Mouse (Mus musculus) forebrain, embryonic 12.5 days (tissue): ENCODE data around the gene Chd6. TPM values are rescaled to one million over a fixed set of nuclear protein-coding genes. Genes with fewer than 3 reads are reported as not detected.

Source experiments
- ATAC-seq: fragments of 200-750 bp; cut with Nextera tagmentation; 2 replicates; pipeline ENCODE4 v1.8.0; 2017; ENCODE audit warnings: moderate TSS enrichment; ENCODE audit not compliant: low FRiP score
- H3K27ac ChIP-seq: fragments of 300-500 bp; sonication (generic); 2 replicates; pipeline ENCODE4 v1.5.1; 2016; ENCODE audit warnings: mild to moderate bottlenecking
- H3K27me3 ChIP-seq: fragments of 300-500 bp; sonication (generic); 2 replicates; pipeline ENCODE4 v1.6.1; 2016; ENCODE audit warnings: mild to moderate bottlenecking
- H3K36me3 ChIP-seq: fragments of 300-500 bp; sonication (generic); replicated peaks from 2 replicates; pipeline ENCODE4 v1.6.1; 2016; ENCODE audit warnings: mild to moderate bottlenecking
- H3K4me1 ChIP-seq: fragments of 300-500 bp; sonication (generic); 2 replicates; pipeline ENCODE4 v1.6.1; 2016
- H3K4me2 ChIP-seq: fragments of 300-500 bp; sonication (generic); 2 replicates; pipeline ENCODE4 v1.6.1; 2016; ENCODE audit warnings: mild to moderate bottlenecking, moderate library complexity
- H3K4me3 ChIP-seq: fragments of 300-500 bp; sonication (generic); replicated peaks from 2 replicates; pipeline ENCODE4 v1.5.1; 2016; ENCODE audit warnings: mild to moderate bottlenecking
- H3K9ac ChIP-seq: fragments of 300-500 bp; sonication (generic); 2 replicates; pipeline ENCODE4 v1.6.1; 2016; ENCODE audit warnings: mild to moderate bottlenecking
- H3K9me3 ChIP-seq: fragments of 300-500 bp; sonication (generic); 2 replicates; pipeline ENCODE4 v1.6.1; 2016
- WGBS: fragments of 180-500 bp; shearing (Covaris S2); methylation state at CpG from one replicate; pipeline ENCODE4 v1.1.7; 2016; 5-methylcytosine and 5-hydroxymethylcytosine counted together
- polyA plus RNA-seq: library from polyadenylated mRNA; unstranded; fragments of >200 nt; fragmentation: Nextera tagmentation; extraction: Ambion mirVana; gene quantifications from 2 replicates; pipeline ENCODE4 v1.2.1, GENCODE M21; 2016

The Chd6 gene
- polyA plus RNA-seq, 1 experiment from 2014 or later = 50.3 TPM

DNA sequence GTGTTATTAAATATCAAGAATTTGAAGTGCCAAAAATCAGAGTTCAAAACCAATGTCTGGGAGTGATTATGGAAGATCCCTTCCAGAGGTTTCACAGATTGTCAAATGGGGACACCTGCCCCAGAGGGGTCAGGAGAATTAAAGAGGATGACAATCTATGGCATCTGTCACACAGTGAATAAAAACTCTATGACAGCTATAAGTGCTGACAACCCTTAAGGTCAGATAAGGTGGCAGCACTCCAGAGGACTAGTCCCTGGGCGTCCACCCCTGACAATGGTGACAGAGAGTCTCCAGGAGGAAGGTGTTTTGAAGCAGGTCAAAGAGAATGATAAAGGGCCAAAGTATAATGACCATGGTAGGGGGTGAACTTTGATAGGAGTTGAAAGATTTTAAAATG is 44.0 kb downstream of the Chd6 start:
- Histone ChIP-seq H3K27ac (no peak overlapping the region), H3K9me3 (no peaks in the 10 kb centered on the region), H3K9ac (no peak overlapping the region), H3K4me2 (no peak overlapping the region), H3K36me3 (peaks cover 7% of the 10 kb centered on the region; the same call in 1 of the 2 replicates), H3K4me3 (no peak overlapping the region), H3K4me1 (peaks cover 13% of the 10 kb centered on the region), H3K27me3 (no peaks in the 10 kb centered on the region)
- ATAC-seq = no peak
- 78% methylated on average over 1 of the region's 1 CpGs for WGBS

DNA sequence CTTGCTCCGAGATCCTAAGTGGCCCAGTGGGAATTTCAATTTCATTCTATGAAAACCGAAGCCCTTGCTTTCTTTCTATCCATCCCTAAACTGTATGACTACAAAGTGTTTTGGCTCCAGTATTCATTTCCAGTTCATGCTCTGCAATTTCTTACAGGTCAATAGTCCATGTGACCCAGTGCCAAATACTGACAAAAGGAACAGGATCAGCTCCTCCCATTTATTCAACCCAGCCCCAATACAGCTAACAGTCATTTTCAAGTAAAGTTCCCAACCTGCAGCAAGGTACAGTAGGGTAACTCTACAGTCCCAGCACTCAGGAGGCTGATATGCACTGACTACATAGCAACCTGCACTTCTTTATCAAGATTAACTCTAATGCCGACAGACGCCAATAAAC is 50.0 kb downstream of the Chd6 start:
- Histone ChIP-seq H3K36me3 (no peaks in the 10 kb centered on the region), H3K4me1 (0 out of 2 replicates have a peak, but pooled peaks cover 3% of the 10 kb centered on the region), H3K4me3 (no peak overlapping the region), H3K4me2 (no peak overlapping the region), H3K9me3 (no peaks in the 10 kb centered on the region), H3K27ac (no peak overlapping the region), H3K9ac (no peak overlapping the region), H3K27me3 (no peaks in the 10 kb centered on the region)
- ATAC-seq = no peak
- WGBS = 89% methylated on average over 4 of the region's 4 CpGs

DNA sequence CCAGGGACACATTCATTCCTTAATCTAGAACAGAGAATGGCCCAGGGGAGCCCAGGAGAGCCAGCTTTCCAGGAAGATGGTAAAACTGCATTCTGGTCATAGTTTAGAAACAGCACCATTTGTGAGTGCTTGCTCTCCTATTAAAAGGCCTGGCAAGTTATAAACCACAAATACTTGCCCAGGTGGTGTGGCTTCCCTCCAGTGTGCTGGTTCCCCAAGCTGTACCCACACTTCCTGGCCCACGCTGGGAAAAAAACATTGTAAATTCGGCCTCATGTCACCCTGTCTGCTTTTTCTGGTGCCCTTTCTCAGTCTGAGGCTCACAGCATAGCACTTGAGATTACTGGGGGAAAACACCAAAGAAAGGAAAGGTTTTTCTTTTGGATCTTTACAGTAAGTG is 55.1 kb downstream of the Chd6 start:
- Histone ChIP-seq H3K9me3 (no peaks in the 10 kb centered on the region), H3K27ac (no peak overlapping the region), H3K4me2 (no peak overlapping the region), H3K9ac (no peak overlapping the region), H3K4me1 (0 out of 2 replicates have a peak, but pooled peaks cover under 1% of the 10 kb centered on the region), H3K36me3 (peaks cover 24% of the 10 kb centered on the region), H3K27me3 (no peaks in the 10 kb centered on the region), H3K4me3 (no peak overlapping the region)
- 84% methylated on average over 2 of the region's 2 CpGs for WGBS
- no peak for ATAC-seq

DNA sequence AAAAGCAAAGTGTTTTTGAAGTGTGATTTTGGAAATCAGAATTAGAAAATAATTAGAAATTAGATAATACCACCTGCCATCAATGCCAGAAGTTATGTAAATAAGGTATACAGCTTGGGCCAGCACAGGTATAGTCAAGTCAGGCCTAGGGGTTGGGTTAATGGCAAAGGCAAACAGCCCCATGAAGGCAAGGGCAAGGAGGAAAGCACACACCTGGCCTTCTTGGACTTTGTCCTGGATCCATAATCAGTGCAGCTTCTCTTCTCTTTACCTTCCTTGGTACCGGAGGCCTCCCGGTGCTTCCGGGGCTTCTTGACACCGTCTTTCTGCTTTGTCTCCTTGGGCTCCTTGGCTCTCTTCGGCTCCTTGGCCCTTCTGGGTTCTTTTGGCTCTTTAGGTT is 56.7 kb downstream of the Chd6 start:
- Histone ChIP-seq H3K36me3 (peaks cover 26% of the 10 kb centered on the region), H3K4me3 (no peak overlapping the region), H3K9ac (no peak overlapping the region), H3K4me1 (no peaks in the 10 kb centered on the region), H3K9me3 (no peaks in the 10 kb centered on the region), H3K27ac (no peak overlapping the region), H3K4me2 (no peak overlapping the region), H3K27me3 (no peaks in the 10 kb centered on the region)
- WGBS = 96% methylated on average over 5 of the region's 5 CpGs
- ATAC-seq = no peak

DNA sequence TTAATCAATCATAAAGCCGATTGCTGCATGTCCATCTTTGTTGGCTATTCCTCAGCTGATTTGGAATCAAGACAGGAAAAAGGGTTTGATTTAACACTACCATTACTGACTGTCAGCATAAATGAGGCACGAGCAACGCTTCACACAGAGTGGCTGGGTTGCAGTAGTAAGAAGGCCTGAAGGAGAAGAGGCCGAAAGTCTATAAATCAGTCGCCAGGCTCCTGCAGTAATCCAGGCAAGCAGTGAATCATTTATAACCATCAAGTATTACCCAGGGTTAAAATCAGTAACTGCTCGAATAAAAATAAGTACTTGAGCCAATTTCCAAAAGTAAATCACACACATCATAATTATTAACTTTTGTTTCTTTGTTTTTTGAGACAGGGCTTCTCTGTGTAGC is 59.4 kb downstream of the Chd6 start:
- no peak overlapping the region for H3K9ac ChIP-seq
- no peak overlapping the region for H3K4me3 ChIP-seq
- no peak overlapping the region for H3K4me2 ChIP-seq
- no peaks in the 10 kb centered on the region for H3K9me3 ChIP-seq
- no peaks in the 10 kb centered on the region for H3K4me1 ChIP-seq
- no peak for ATAC-seq
- no peak overlapping the region for H3K27ac ChIP-seq
- WGBS = 89% methylated on average over 6 of the region's 6 CpGs
- no peaks in the 10 kb centered on the region for H3K27me3 ChIP-seq
- peaks cover 33% of the 10 kb centered on the region for H3K36me3 ChIP-seq

DNA sequence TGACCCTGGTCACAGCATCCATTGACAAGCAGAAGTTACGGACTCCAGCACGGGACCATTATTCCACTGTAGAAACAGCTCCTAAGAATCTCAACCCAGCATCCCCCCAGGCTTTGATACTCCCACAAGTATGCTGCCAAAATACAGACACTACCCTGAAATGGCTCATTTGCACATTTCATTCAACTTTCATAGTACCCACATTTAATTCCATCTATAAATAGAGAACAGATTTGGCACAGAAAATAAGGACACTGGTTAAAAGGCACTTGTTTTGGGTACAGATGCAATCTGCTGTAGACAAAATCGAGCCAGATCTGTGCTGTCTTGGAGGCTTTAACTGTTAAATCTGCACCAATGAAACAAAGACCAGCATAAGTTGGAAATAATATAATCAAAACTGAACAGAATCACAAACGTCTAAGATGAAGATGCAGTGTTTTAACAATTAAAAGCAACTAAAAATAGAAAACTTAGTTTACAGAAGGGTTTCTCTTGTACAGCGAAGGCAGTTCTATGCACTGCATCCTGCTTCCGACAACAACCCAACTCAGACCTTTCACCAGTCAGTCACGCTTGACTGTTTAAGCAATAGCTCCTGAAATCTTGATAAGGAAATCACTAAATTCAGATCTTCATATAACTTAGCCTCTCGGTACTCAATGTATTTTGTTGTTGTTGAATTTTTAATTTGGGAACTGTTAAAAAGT is 64.2 kb downstream of the Chd6 start:
- Histone ChIP-seq H3K27ac (no peak overlapping the region), H3K27me3 (no peaks in the 10 kb centered on the region), H3K9ac (no peak overlapping the region), H3K36me3 (peaks cover 34% of the 10 kb centered on the region), H3K4me3 (no peak overlapping the region), H3K4me1 (no peaks in the 10 kb centered on the region), H3K9me3 (no peaks in the 10 kb centered on the region), H3K4me2 (no peak overlapping the region)
- no peak for ATAC-seq
- WGBS = 92% methylated on average over 8 of the region's 8 CpGs

DNA sequence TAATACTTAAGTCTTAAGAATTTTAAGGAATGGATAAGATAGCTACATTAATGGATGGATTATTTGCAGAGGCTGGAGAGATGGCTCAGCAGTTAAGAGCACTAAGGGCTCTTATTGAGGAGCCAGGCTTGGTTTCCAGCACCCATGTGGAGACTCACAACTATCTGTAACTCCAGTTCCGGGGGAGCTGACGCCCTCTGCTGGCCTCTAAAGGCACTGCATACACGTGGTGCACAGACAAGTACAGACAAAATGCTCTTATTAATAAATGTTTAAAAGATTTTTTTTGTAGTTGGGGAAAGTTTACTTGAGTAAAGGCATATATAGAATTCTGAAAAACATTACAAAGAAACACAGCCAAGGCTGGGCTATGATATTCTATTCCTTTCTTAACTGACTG is 66.0 kb downstream of the Chd6 start:
- no peaks in the 10 kb centered on the region for H3K27me3 ChIP-seq
- ATAC-seq = no peak
- H3K9ac ChIP-seq = no peak overlapping the region
- H3K4me1 ChIP-seq = no peaks in the 10 kb centered on the region
- peaks cover 47% of the 10 kb centered on the region for H3K36me3 ChIP-seq
- H3K27ac ChIP-seq = no peak overlapping the region
- H3K4me3 ChIP-seq = no peak overlapping the region
- no peak overlapping the region for H3K4me2 ChIP-seq
- WGBS = 75% methylated on average over 3 of the region's 3 CpGs
- no peaks in the 10 kb centered on the region for H3K9me3 ChIP-seq

DNA sequence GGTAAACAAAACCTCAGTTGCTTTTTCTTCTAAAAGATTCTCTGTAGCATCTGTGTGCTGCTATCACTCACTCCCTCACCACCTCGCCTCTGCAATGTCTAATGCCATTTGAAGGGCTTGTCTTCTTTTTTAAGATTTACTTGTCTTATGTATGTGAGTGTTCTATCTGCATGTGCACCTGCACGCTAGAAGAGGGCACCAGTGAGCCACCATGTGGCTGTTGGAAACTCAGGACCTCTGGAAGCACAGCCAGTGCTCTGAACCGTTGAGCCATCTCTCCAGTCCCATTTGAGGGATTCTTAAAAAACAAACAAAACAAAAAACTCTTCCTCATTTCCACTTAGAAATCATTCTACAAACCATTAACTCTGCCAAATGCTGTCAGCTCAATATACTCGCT is 68.1 kb downstream of the Chd6 start:
- H3K4me3 ChIP-seq = no peak overlapping the region
- WGBS = 89% methylated on average over 4 of the region's 4 CpGs
- no peak overlapping the region for H3K27ac ChIP-seq
- H3K9me3 ChIP-seq = no peaks in the 10 kb centered on the region
- no peak overlapping the region for H3K4me2 ChIP-seq
- no peaks in the 10 kb centered on the region for H3K4me1 ChIP-seq
- peaks cover 51% of the 10 kb centered on the region for H3K36me3 ChIP-seq
- H3K27me3 ChIP-seq = no peaks in the 10 kb centered on the region
- ATAC-seq = no peak
- no peak overlapping the region for H3K9ac ChIP-seq

DNA sequence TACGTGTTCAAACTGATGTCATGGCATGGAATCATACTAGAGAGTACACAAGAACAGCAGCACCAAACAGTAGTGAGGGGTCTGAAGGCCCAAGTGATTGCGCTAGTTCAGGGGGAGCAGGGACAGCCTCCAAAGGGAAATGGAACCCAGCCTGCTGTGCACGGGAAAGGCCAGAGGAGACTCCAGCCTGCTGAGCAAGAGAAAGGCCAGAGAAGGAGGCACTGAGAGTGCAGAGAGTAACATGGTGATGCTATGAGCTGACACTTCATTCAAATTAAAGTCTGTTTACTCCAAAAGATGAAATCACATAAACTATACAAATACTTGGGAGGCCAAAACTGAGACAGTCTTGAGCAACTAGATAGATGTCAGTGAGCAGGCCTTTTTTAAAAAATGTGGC is 71.1 kb downstream of the Chd6 start:
- WGBS = 91% methylated on average over 3 of the region's 3 CpGs
- peaks cover 61% of the 10 kb centered on the region for H3K36me3 ChIP-seq

DNA sequence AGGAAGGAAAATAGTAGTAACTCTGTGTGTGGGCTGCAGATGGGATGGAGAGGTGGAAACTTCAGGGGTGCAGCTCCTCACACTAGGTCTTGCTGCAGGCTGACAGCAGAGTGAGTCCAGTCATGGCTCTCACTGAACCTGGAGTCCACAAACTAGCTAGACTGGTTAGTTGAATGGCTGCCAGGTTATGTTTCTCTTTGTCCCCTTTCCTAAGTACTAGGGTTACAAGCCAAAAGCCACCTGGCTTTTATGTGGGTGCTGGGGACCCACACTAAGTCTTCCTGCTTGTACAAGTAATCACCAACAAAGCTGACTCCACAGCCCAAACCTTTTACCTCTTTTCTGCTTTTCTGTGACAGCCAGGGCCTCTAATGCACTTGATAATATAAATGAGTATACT is 75.7 kb downstream of the Chd6 start:
- no peak overlapping the region for H3K9ac ChIP-seq
- no peak overlapping the region for H3K27ac ChIP-seq
- peaks cover 54% of the 10 kb centered on the region for H3K36me3 ChIP-seq
- ATAC-seq = no peak
- no peak overlapping the region for H3K4me3 ChIP-seq
- no peaks in the 10 kb centered on the region for H3K4me1 ChIP-seq
- H3K4me2 ChIP-seq = no peak overlapping the region
- no peaks in the 10 kb centered on the region for H3K9me3 ChIP-seq
- H3K27me3 ChIP-seq = no peaks in the 10 kb centered on the region

More for the DNA sequence above, 71.1 kb downstream of the Chd6 start:
- H3K4me2 ChIP-seq = no peak overlapping the region
- ATAC-seq = no peak
- H3K4me1 ChIP-seq = no peaks in the 10 kb centered on the region
- H3K9ac ChIP-seq = no peak overlapping the region
- no peaks in the 10 kb centered on the region for H3K9me3 ChIP-seq
- H3K27me3 ChIP-seq = no peaks in the 10 kb centered on the region
- no peak overlapping the region for H3K4me3 ChIP-seq
- H3K27ac ChIP-seq = no peak overlapping the region

DNA sequence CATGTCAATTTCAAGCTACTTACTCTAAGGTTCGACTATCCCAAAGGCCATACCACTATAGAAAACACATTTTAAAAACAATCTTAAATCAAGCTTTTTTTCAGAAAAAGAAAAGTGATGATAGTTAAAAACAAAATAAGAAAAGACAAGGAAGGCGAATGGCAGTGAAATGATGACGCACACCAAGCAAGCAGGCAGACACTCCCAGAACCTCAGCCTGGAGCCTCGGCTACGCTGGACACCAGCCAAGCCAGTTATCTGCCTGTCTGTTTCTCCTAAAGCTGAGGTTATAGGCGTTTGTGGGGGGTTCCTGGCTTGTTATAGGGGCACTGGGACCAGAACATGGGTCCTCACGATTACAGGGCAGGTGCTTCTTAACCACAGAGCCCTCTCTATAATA is 76.5 kb downstream of the Chd6 start:
- Histone ChIP-seq H3K27ac (no peak overlapping the region), H3K27me3 (no peaks in the 10 kb centered on the region), H3K36me3 (peaks cover 52% of the 10 kb centered on the region), H3K9ac (no peak overlapping the region), H3K4me1 (no peaks in the 10 kb centered on the region), H3K9me3 (no peaks in the 10 kb centered on the region), H3K4me2 (no peak overlapping the region), H3K4me3 (no peak overlapping the region)
- ATAC-seq = no peak
- WGBS = 89% methylated on average over 7 of the region's 7 CpGs

DNA sequence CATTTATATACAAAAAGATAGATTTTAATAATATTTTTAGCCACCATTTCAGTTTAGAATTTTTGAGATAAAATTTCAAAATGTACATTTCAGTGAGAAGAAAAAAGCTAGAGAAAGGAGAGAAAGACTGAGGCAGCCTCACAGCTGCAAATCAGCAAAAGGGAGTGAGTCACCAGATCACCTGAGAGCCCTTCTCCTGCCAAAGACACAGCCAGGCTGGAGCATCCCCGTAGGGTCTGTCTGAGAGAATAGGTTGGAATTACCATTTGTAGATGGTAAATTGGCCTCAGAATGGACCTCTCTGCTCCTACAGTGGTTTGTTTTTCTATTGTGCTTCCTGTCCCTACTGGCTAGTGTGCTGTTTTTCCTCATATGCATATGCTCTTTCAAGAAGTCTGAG is 84.3 kb downstream of the Chd6 start:
- ATAC-seq = no peak
- H3K4me1 ChIP-seq = no peaks in the 10 kb centered on the region
- H3K27me3 ChIP-seq = no peaks in the 10 kb centered on the region
- H3K27ac ChIP-seq = no peak overlapping the region
- H3K9me3 ChIP-seq = no peaks in the 10 kb centered on the region
- H3K36me3 ChIP-seq = peaks cover 71% of the 10 kb centered on the region
- no peak overlapping the region for H3K4me3 ChIP-seq
- WGBS = 100% methylated on average over 1 of the region's 1 CpGs
- H3K9ac ChIP-seq = no peak overlapping the region
- H3K4me2 ChIP-seq = no peak overlapping the region

DNA sequence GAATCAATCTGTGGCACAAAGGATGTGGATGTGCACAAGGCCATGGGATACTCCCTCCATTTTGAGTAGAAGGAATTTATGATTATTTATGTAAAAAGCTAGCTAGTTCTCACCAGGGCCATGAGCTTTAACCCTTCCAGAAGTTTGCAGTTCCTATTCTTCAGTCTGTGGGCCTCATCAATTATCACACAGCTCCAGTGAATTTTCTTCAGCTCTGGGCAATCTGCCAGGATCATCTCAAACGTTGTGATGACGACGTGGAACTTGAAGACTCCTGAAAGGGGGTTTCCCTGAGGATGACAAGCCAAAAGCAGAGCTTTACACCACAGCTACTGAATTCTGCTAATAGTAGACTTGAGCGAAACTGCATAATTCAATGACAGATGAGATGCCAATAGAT is 91.0 kb downstream of the Chd6 start:
- 66% methylated on average over 4 of the region's 4 CpGs for WGBS
- Histone ChIP-seq H3K27ac (no peak overlapping the region), H3K9ac (no peak overlapping the region), H3K9me3 (no peaks in the 10 kb centered on the region), H3K36me3 (peaks cover 87% of the 10 kb centered on the region), H3K27me3 (no peaks in the 10 kb centered on the region), H3K4me3 (no peak overlapping the region), H3K4me1 (no peaks in the 10 kb centered on the region), H3K4me2 (no peak overlapping the region)
- ATAC-seq = no peak
